Mouse (Mus musculus): Measurements from ENCODE around the gene Fam221b. TPM values are rescaled to one million over a fixed set of nuclear protein-coding genes. Genes with fewer than 3 reads are reported as not detected.

The Fam221b gene
- polyA plus RNA-seq, 2 experiments, result 0.40 to 4.3 TPM

GRCm38 (mm10) chr4:43653161-43654015 is 15.6 kb downstream of the Fam221b start, which contains the start of gene Spag8:
Gene Spag8 (minus strand): TSS chr4:43653594.
- WGBS, result 21% methylated on average over 24 of the region's 24 CpGs
- H3K27me3 ChIP-seq (ENCODE audit: control insufficient read depth, insufficient read depth, low read length), result no peaks in the 10 kb centered on the region
- no peak for ATAC-seq (ENCODE audit: low FRiP score, low read depth)

GRCm38 (mm10) chr4:43652726-43653125 is 16.2 kb downstream of the Fam221b start:
- Histone ChIP-seq H3K4me3 (replicated peaks; ENCODE audit: low read length) (no peak overlapping the region), H3K9ac (ENCODE audit: low read depth, low read length, severe bottlenecking) (no peak overlapping the region)
- 95% methylated on average over 4 of the region's 4 CpGs for WGBS

More at GRCm38 (mm10) chr4:43653161-43654015, 15.6 kb downstream of the Fam221b start, which contains the start of gene Spag8:
- H3K4me2 ChIP-seq (replicated peaks; ENCODE audit: low read depth, low read length, severe bottlenecking), result peak within 1 kb of the TSS; percentile 39
- peaks cover 5% of the 10 kb centered on the region; the same call in 1 of the 2 replicates for H3K4me1 ChIP-seq (ENCODE audit: control insufficient read depth, insufficient read depth, low read length)
- H3K36me3 ChIP-seq (ENCODE audit: control insufficient read depth, insufficient read depth, low read length), result peaks cover 24% of the 10 kb centered on the region
- peaks cover 7% of the 10 kb centered on the region; the same call in 1 of the 2 replicates for H3K9me3 ChIP-seq (ENCODE audit: control insufficient read depth, low read length)
- DNase-seq (ENCODE audit: low spot score), result no peak
- H3K9ac ChIP-seq (ENCODE audit: low read depth, low read length, severe bottlenecking), result no peak within 1 kb of the TSS
- no peak for TF ChIP-seq POLR2A (IDR thresholded peaks at IDR 0.05; ENCODE audit: borderline replicate concordance, extremely low read depth, insufficient read depth, insufficient read length)
- H3K4me3 ChIP-seq (replicated peaks; ENCODE audit: low read length), result no peak within 1 kb of the TSS
- H3K27ac ChIP-seq (replicated peaks; ENCODE audit: low read depth, low read length), result no peak within 1 kb of the TSS

GRCm38 (mm10) chr4:43649783-43650182 is 19.2 kb downstream of the Fam221b start:
- peaks cover 7% of the 10 kb centered on the region; the same call in 1 of the 2 replicates for H3K9me3 ChIP-seq (ENCODE audit: control insufficient read depth, low read length)
- 93% methylated on average over 3 of the region's 3 CpGs for WGBS
- H3K27ac ChIP-seq (replicated peaks; ENCODE audit: low read depth, low read length), result no peak overlapping the region
- H3K4me1 ChIP-seq (ENCODE audit: control insufficient read depth, insufficient read depth, low read length), result no peaks in the 10 kb centered on the region
- no peak overlapping the region for H3K4me3 ChIP-seq (replicated peaks; ENCODE audit: low read length)
- ATAC-seq (ENCODE audit: low FRiP score, low read depth) (no peak), DNase-seq (ENCODE audit: low spot score) (no peak)
- no peaks in the 10 kb centered on the region for H3K27me3 ChIP-seq (ENCODE audit: control insufficient read depth, insufficient read depth, low read length)
- peaks cover 44% of the 10 kb centered on the region for H3K36me3 ChIP-seq (ENCODE audit: control insufficient read depth, insufficient read depth, low read length)
- no peak overlapping the region for H3K4me2 ChIP-seq (replicated peaks; ENCODE audit: low read depth, low read length, severe bottlenecking)
- H3K9ac ChIP-seq (ENCODE audit: low read depth, low read length, severe bottlenecking), result no peak overlapping the region
- no peak for TF ChIP-seq POLR2A (IDR thresholded peaks at IDR 0.05; ENCODE audit: borderline replicate concordance, extremely low read depth, insufficient read depth, insufficient read length)

More at GRCm38 (mm10) chr4:43652726-43653125, 16.2 kb downstream of the Fam221b start:
- ATAC-seq (ENCODE audit: low FRiP score, low read depth), result no peak
- H3K27ac ChIP-seq (replicated peaks; ENCODE audit: low read depth, low read length), result no peak overlapping the region
- H3K36me3 ChIP-seq (ENCODE audit: control insufficient read depth, insufficient read depth, low read length), result peaks cover 31% of the 10 kb centered on the region
- TF ChIP-seq POLR2A (IDR thresholded peaks at IDR 0.05; ENCODE audit: borderline replicate concordance, extremely low read depth, insufficient read depth, insufficient read length), result no peak
- peaks cover 5% of the 10 kb centered on the region; the same call in 1 of the 2 replicates for H3K4me1 ChIP-seq (ENCODE audit: control insufficient read depth, insufficient read depth, low read length)
- peaks cover 7% of the 10 kb centered on the region; the same call in 1 of the 2 replicates for H3K9me3 ChIP-seq (ENCODE audit: control insufficient read depth, low read length)
- no peak for DNase-seq (ENCODE audit: low spot score)
- H3K4me2 ChIP-seq (replicated peaks; ENCODE audit: low read depth, low read length, severe bottlenecking), result no peak overlapping the region
- no peaks in the 10 kb centered on the region for H3K27me3 ChIP-seq (ENCODE audit: control insufficient read depth, insufficient read depth, low read length)

- no peaks in the 10 kb centered on the region for H3K9me3 ChIP-seq (ENCODE audit: control insufficient read depth, low read length)
- DNase-seq (ENCODE audit: low spot score) (no peak), ATAC-seq (ENCODE audit: low FRiP score, low read depth) (no peak)
- H3K27ac ChIP-seq (replicated peaks; ENCODE audit: low read depth, low read length), result no peak overlapping the region
- no peak overlapping the region for H3K4me3 ChIP-seq (replicated peaks; ENCODE audit: low read length)
- TF ChIP-seq POLR2A (IDR thresholded peaks at IDR 0.05; ENCODE audit: borderline replicate concordance, extremely low read depth, insufficient read depth, insufficient read length), result no peak
- 89% methylated on average over 6 of the region's 6 CpGs for WGBS
- no peaks in the 10 kb centered on the region for H3K27me3 ChIP-seq (ENCODE audit: control insufficient read depth, insufficient read depth, low read length)
- no peak overlapping the region for H3K4me2 ChIP-seq (replicated peaks; ENCODE audit: low read depth, low read length, severe bottlenecking)
- no peaks in the 10 kb centered on the region for H3K4me1 ChIP-seq (ENCODE audit: control insufficient read depth, insufficient read depth, low read length)
- no peak overlapping the region for H3K9ac ChIP-seq (ENCODE audit: low read depth, low read length, severe bottlenecking)
- H3K36me3 ChIP-seq (ENCODE audit: control insufficient read depth, insufficient read depth, low read length), result peaks cover 37% of the 10 kb centered on the region
Observed at GRCm38 (mm10) chr4:43640491-43640890, 28.5 kb downstream of the Fam221b start.

GRCm38 (mm10) chr4:43640076-43640475 is 28.9 kb downstream of the Fam221b start:
- no peaks in the 10 kb centered on the region for H3K4me1 ChIP-seq (ENCODE audit: control insufficient read depth, insufficient read depth, low read length)
- H3K4me2 ChIP-seq (replicated peaks; ENCODE audit: low read depth, low read length, severe bottlenecking), result no peak overlapping the region
- peaks cover 33% of the 10 kb centered on the region for H3K36me3 ChIP-seq (ENCODE audit: control insufficient read depth, insufficient read depth, low read length)
- 71% methylated on average over 9 of the region's 9 CpGs for WGBS
- no peak overlapping the region for H3K27ac ChIP-seq (replicated peaks; ENCODE audit: low read depth, low read length)
- H3K27me3 ChIP-seq (ENCODE audit: control insufficient read depth, insufficient read depth, low read length), result no peaks in the 10 kb centered on the region
- no peak for ATAC-seq (ENCODE audit: low FRiP score, low read depth)
- no peak for DNase-seq (ENCODE audit: low spot score)
- H3K9ac ChIP-seq (ENCODE audit: low read depth, low read length, severe bottlenecking), result no peak overlapping the region
- no peaks in the 10 kb centered on the region for H3K9me3 ChIP-seq (ENCODE audit: control insufficient read depth, low read length)
- H3K4me3 ChIP-seq (replicated peaks; ENCODE audit: low read length), result no peak overlapping the region
- TF ChIP-seq POLR2A (IDR thresholded peaks at IDR 0.05; ENCODE audit: borderline replicate concordance, extremely low read depth, insufficient read depth, insufficient read length), result no peak
